Mouse (Mus musculus): ENCODE measurements around the gene Zranb2. TPM values are rescaled to one million over a fixed set of nuclear protein-coding genes. Genes with fewer than 3 reads are reported as not detected.

The Zranb2 gene
- total and polyA plus RNA-seq, 3 experiments = 13.7 to 245 (median 126) TPM

DNA sequence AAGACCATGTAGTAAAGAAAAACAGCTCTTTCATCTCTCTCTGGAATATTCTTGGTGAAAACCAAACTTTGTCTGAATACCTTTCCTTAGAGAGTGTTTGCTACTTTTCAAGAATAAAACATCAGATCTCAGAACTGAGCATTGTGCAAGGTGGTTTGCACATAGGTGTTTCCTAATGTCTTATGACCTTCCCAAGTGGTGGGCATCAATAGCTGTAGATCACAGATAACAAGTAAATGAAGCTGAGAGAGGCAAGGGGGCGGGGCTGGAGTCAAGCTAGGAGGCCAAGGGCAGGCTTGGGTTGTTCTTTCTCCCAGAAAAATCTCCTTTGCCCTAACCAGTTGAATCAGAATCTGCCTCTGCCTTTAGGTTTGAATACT lies 42.4 kb downstream of the Zranb2 start:
- ATAC-seq (ENCODE audit: extremely low read depth, insufficient number of reproducible peaks, low FRiP score, poor library complexity, severe bottlenecking) = no peak
- H3K4me1 ChIP-seq (ENCODE audit: insufficient read depth, low read depth, low read length) = peaks cover 12% of the 10 kb centered on the region; the same call in 1 of the 2 replicates

DNA sequence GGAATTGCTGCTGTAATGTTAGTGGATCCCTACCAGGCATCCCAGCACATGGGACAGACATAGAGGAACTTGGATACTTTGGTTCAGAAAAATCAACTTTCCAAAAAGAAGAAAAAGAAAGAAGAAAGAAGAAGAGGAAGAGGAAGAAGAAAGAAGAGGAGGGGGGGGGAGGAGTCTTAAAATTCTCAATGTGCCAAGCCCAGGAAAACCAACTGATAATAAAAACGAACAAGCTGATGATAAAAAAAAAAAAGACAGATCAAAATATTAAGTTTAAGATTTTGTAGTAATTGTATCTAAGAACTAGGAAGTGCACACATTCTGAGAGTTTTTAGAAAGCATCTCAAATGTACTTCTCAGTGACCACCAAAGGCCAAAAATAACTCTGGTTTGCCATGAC lies 42.9 kb downstream of the Zranb2 start:
- Histone ChIP-seq H3K36me3 (replicated peaks) (no peaks in the 10 kb centered on the region), H3K4me3 (ENCODE audit: low read depth, low read length) (no peak overlapping the region), H3K4me1 (ENCODE audit: insufficient read depth, low read depth, low read length) (peaks cover 10% of the 10 kb centered on the region; the same call in 1 of the 2 replicates), H3K27me3 (ENCODE audit: insufficient read depth, low read length) (0 out of 2 replicates have a peak, but pooled peaks cover 3% of the 10 kb centered on the region), H3K9me3 (replicated peaks) (no peaks in the 10 kb centered on the region)
- DNase-seq (ENCODE audit: low spot score) (no peak), ATAC-seq (ENCODE audit: extremely low read depth, insufficient number of reproducible peaks, low FRiP score, poor library complexity, severe bottlenecking) (no peak)
- TF ChIP-seq CTCF (IDR thresholded peaks at IDR 0.05; ENCODE audit: low read depth, low read length) = no peak
- no peak for TF ChIP-seq GATA2 (IDR thresholded peaks at IDR 0.05; ENCODE audit: borderline replicate concordance, low read depth, low read length)
- no peak for TF ChIP-seq TAL1 (conservative IDR thresholded peaks at IDR 0.05; ENCODE audit: low read depth, low read length)
- no peak for TF ChIP-seq POLR2AphosphoS5 (IDR thresholded peaks at IDR 0.05; ENCODE audit: insufficient replicate concordance, low read depth, low read length)
- no peak for TF ChIP-seq GATA1 (IDR thresholded peaks at IDR 0.05; ENCODE audit: borderline replicate concordance, low read length)

More for the DNA sequence above, 42.4 kb downstream of the Zranb2 start:
- TF ChIP-seq TAL1 (conservative IDR thresholded peaks at IDR 0.05; ENCODE audit: low read depth, low read length) (no peak), GATA2 (IDR thresholded peaks at IDR 0.05; ENCODE audit: borderline replicate concordance, low read depth, low read length) (no peak), GATA1 (IDR thresholded peaks at IDR 0.05; ENCODE audit: borderline replicate concordance, low read length) (no peak), CTCF (IDR thresholded peaks at IDR 0.05; ENCODE audit: low read depth, low read length) (no peak), POLR2AphosphoS5 (IDR thresholded peaks at IDR 0.05; ENCODE audit: insufficient replicate concordance, low read depth, low read length) (no peak)
- Histone ChIP-seq H3K4me3 (ENCODE audit: low read depth, low read length) (no peak overlapping the region), H3K9me3 (replicated peaks) (no peaks in the 10 kb centered on the region), H3K36me3 (replicated peaks) (no peaks in the 10 kb centered on the region), H3K27me3 (ENCODE audit: insufficient read depth, low read length) (0 out of 2 replicates have a peak, but pooled peaks cover 3% of the 10 kb centered on the region)
- no peak for DNase-seq (ENCODE audit: low spot score)

DNA sequence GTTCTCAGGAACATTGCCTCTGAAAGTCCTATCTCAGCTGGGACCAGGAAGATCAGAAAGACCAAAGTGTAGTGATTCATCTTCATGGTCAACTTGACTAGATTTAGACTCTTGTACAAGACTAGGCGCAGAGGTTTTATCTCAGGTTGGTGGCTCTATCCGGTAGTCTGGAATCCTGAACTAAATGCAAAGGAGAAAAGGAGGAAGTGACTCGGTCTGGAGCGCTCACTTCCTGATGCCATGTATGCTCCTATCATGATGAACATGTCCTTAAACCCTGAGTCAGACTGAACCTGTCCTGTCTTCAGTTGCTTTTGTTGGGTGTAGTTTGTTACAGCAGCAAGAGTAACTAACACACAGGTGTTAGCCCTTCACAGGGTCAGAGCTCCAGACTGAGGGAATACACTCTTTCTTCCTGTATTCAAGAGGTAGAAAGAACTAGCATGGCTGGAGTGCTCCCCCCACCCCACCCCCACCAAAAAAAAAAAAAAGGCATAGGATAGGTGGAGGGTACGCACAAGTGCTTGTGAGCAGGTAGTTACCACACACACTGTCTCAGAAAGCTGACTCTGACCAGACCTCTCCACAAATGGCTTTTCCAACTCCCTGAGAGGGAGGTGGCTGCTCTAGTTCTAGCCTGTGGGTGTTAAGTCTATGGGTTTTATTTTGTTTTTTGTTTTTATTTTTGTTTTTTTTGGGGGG lies 44.7 kb downstream of the Zranb2 start:
- TF ChIP-seq CTCF (IDR thresholded peaks at IDR 0.05; ENCODE audit: low read depth, low read length) = no peak
- no peak for TF ChIP-seq POLR2AphosphoS5 (IDR thresholded peaks at IDR 0.05; ENCODE audit: insufficient replicate concordance, low read depth, low read length)
- no peak for TF ChIP-seq GATA2 (IDR thresholded peaks at IDR 0.05; ENCODE audit: borderline replicate concordance, low read depth, low read length)
- TF ChIP-seq TAL1 (conservative IDR thresholded peaks at IDR 0.05; ENCODE audit: low read depth, low read length) = no peak
- no peak for TF ChIP-seq GATA1 (IDR thresholded peaks at IDR 0.05; ENCODE audit: borderline replicate concordance, low read length)
- peaks cover 7% of the 10 kb centered on the region; the same call in 1 of the 2 replicates for H3K4me1 ChIP-seq (ENCODE audit: insufficient read depth, low read depth, low read length)
- DNase-seq (ENCODE audit: low spot score) = no peak
- H3K27me3 ChIP-seq (ENCODE audit: insufficient read depth, low read length) = 0 out of 2 replicates have a peak, but pooled peaks cover 2% of the 10 kb centered on the region
- H3K9me3 ChIP-seq (replicated peaks) = no peaks in the 10 kb centered on the region
- ATAC-seq (ENCODE audit: extremely low read depth, insufficient number of reproducible peaks, low FRiP score, poor library complexity, severe bottlenecking) = no peak
- H3K4me3 ChIP-seq (ENCODE audit: low read depth, low read length) = no peak overlapping the region
- H3K36me3 ChIP-seq (replicated peaks) = no peaks in the 10 kb centered on the region

DNA sequence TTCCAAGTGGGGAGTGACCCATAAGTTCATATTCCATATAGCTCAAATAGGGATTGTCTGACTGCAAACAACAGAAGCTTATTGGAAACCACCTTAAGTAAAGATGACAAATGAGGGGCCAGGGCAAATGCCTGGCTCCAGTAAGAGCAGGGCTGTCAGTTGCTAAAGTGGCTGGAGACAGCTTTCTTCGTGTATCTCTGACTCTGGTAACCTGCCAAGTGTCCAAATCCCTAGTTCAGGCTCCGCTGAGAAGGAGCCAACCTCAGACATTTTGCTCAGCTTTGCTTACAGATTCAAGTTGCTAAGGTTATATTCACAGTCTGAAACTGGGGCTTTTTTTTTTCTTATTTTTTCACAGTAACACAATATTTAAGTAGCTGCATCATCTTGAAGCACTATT lies 45.4 kb downstream of the Zranb2 start:
- DNase-seq (ENCODE audit: low spot score) = no peak
- Histone ChIP-seq H3K27me3 (ENCODE audit: insufficient read depth, low read length) (no peaks in the 10 kb centered on the region), H3K9me3 (replicated peaks) (no peaks in the 10 kb centered on the region), H3K4me3 (ENCODE audit: low read depth, low read length) (no peak overlapping the region), H3K4me1 (ENCODE audit: insufficient read depth, low read depth, low read length) (peaks cover 7% of the 10 kb centered on the region; the same call in 1 of the 2 replicates), H3K36me3 (replicated peaks) (no peaks in the 10 kb centered on the region)
- no peak for TF ChIP-seq TAL1 (conservative IDR thresholded peaks at IDR 0.05; ENCODE audit: low read depth, low read length)
- ATAC-seq (ENCODE audit: extremely low read depth, insufficient number of reproducible peaks, low FRiP score, poor library complexity, severe bottlenecking) = no peak

DNA sequence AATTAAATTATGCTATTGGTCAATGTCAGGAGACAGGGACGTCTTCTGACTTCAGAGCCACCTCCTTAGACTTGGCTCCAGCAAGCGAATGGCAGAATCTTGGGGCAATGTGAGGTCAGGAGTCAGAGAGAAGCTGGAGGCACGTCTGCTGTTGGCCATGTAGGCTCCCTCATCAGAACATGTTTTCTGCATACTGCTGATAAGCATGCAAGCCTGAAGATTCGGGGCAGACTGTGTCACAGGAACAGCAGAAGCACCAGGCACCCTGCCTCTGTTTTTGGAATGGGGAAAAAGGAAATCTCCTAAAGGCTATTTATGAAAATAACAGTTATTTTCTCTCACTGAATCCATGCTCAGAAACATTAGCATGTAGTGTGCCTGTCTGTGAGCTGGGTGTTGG lies 46.3 kb downstream of the Zranb2 start:
- peaks cover 6% of the 10 kb centered on the region; the same call in 1 of the 2 replicates for H3K4me1 ChIP-seq (ENCODE audit: insufficient read depth, low read depth, low read length)
- H3K27me3 ChIP-seq (ENCODE audit: insufficient read depth, low read length) = no peaks in the 10 kb centered on the region
- no peak for ATAC-seq (ENCODE audit: extremely low read depth, insufficient number of reproducible peaks, low FRiP score, poor library complexity, severe bottlenecking)
- no peak for DNase-seq (ENCODE audit: low spot score)
- TF ChIP-seq GATA2 (IDR thresholded peaks at IDR 0.05; ENCODE audit: borderline replicate concordance, low read depth, low read length) = no peak
- no peak for TF ChIP-seq CTCF (IDR thresholded peaks at IDR 0.05; ENCODE audit: low read depth, low read length)
- no peak for TF ChIP-seq TAL1 (conservative IDR thresholded peaks at IDR 0.05; ENCODE audit: low read depth, low read length)
- TF ChIP-seq GATA1 (IDR thresholded peaks at IDR 0.05; ENCODE audit: borderline replicate concordance, low read length) = no peak
- TF ChIP-seq POLR2AphosphoS5 (IDR thresholded peaks at IDR 0.05; ENCODE audit: insufficient replicate concordance, low read depth, low read length) = no peak
- H3K4me3 ChIP-seq (ENCODE audit: low read depth, low read length) = no peak overlapping the region
- no peaks in the 10 kb centered on the region for H3K36me3 ChIP-seq (replicated peaks)
- no peaks in the 10 kb centered on the region for H3K9me3 ChIP-seq (replicated peaks)

DNA sequence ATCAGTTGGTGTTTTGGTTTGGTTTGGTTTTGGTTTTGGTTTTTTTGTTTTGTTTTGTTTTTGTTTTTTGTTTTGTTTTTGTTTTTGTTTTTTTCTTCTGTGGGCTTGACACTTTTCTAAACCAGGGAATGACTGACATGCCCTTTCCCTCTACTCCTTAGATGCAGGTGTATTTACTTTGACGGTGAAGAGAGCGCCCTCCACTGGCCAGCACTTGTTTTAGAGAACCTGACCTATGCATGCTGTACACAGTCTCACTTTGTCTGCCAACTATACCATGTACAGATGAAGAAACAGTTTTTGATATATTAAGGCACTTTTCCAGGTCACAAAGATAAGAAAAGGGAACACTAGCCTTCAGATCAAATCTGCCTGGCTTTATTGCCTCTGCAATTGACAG lies 47.8 kb downstream of the Zranb2 start:
- H3K4me3 ChIP-seq (ENCODE audit: low read depth, low read length) = no peak overlapping the region
- no peaks in the 10 kb centered on the region for H3K9me3 ChIP-seq (replicated peaks)
- H3K4me1 ChIP-seq (ENCODE audit: insufficient read depth, low read depth, low read length) = no peaks in the 10 kb centered on the region
- TF ChIP-seq POLR2AphosphoS5 (IDR thresholded peaks at IDR 0.05; ENCODE audit: insufficient replicate concordance, low read depth, low read length) = no peak
- no peak for TF ChIP-seq GATA2 (IDR thresholded peaks at IDR 0.05; ENCODE audit: borderline replicate concordance, low read depth, low read length)
- no peak for TF ChIP-seq CTCF (IDR thresholded peaks at IDR 0.05; ENCODE audit: low read depth, low read length)
- no peak for TF ChIP-seq TAL1 (conservative IDR thresholded peaks at IDR 0.05; ENCODE audit: low read depth, low read length)
- no peak for TF ChIP-seq GATA1 (IDR thresholded peaks at IDR 0.05; ENCODE audit: borderline replicate concordance, low read length)
- no peaks in the 10 kb centered on the region for H3K27me3 ChIP-seq (ENCODE audit: insufficient read depth, low read length)
- no peak for DNase-seq (ENCODE audit: low spot score)
- no peak for ATAC-seq (ENCODE audit: extremely low read depth, insufficient number of reproducible peaks, low FRiP score, poor library complexity, severe bottlenecking)
- H3K36me3 ChIP-seq (replicated peaks) = no peaks in the 10 kb centered on the region
